Mouse (Mus musculus): ENCODE data around the gene Dqx1.

Gene Dqx1

DNA sequence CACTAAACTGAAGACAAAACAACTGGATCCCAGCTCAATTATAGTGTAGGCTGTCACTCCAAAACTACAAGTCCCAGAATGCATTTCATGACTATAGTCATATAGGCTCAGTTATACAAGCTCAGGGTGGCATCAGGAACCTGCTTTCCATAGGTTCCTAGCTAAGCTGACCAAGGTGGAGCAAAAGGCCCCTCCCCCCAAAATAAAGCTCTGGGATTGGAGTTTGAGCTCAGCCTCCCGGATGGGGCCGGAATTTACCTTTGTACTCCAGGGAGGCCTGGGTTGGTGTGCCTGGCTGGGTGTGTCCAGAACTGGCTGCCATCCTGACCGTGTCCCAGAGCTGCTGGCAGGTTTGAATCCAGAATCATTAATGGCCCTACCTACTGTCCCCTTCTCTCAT, at the start of gene Dqx1:
Gene Dqx1 (plus strand): TSS at position 55 of the 400 bp plus-strand sequence.
- DNase-seq (ENCODE audit: low read depth, low spot score), result peak; percentile 90

DNA sequence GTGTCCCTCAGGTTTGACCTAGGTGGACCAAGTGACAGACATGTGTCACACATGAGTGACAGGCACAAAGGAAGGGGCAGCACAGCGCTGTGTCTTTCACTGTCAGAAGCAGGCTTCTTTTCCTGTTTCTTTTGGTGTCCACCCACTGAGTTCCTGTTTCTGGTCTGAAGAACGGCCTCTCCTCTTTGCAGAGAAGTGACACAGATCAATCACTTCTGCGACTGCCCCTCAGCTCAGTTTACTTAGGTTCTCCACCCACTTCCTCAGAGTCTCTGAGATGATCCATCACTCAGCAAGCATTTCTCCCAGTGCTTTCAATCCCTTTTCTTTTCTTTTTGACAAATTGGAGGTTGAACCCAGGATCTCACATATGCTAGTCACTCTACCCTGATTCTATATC, 49.0 kb upstream of the Dqx1 start:
- no peak for DNase-seq (ENCODE audit: low read depth, low spot score)

DNA sequence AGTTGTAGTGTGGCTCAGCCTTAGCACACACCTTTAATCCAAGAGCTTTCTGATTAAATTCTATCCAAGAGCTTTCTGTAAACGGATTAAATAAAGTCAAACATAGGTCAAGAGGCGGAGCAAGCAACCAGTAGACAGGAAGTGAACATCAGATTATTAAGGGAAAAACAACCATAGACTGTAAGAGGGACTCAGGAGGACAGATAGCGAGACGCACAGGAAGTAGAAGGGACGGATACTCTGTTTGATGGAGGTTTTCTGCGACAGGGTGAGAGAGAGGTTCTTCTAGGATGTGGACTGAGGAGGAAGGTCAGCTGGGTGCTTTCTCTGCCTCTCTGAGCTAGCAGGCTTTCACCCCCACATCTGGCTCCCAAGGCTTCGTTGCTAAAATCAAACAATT, 47.6 kb upstream of the Dqx1 start:
- no peak for DNase-seq (ENCODE audit: low read depth, low spot score)

DNA sequence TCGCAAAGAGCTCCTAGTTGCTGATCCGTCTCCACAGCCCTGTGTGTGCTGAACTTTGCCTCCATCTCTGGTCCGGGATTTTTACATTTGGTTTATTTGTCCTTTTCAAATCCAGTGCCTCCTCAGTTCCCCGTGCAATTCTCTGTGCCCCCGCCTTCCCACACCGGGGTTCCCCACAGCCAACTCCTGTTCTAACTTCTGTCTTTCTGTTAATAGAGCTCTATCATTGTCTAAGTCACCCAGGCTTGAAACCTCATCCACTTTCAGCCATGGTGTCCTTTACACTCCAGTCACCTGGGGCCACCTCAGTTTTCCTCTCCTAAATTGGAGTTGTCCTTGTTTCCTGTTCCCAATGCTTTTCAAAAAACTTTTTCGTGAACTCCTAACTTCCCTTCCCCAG, 46.4 kb upstream of the Dqx1 start:
- DNase-seq (ENCODE audit: low read depth, low spot score), result no peak

DNA sequence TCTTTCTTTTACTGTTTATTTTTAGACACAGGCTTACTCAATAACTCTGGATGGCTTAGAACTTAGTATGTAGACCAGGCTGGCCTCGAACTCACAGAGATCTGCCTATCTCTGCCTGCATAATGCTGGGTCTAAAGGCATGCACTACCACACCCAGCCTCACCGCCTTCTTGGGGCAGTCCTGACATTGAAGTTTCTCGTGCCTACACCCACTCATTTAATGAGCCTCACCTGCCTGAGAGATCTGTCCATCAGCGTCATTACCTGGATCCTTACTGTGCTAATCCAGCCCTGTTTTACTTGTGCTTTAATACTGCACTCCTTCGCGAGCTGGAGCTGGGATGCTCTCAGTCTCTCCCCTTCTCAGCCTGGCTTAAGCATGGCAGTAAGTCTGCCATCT, 45.9 kb upstream of the Dqx1 start:
- no peak for DNase-seq (ENCODE audit: low read depth, low spot score)

DNA sequence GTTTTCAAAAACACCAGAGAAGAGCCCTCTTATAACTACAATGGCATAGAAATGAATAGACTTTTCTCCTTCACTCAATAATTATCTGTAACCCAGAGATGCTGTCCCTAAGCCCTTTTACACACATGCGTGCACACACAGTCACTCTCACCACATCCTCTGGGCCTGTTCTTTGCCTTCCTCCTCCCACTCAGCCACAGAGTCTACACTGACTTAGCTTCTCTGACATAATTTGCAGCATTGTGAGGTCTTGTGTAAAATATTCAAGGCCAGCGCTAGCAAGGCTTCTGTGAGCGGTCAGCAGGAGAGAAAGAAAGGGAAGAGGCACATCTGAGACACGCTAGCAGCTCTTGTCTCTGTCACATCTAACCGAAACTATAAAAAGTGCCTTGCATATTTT, 44.2 kb upstream of the Dqx1 start:
- DNase-seq (ENCODE audit: low read depth, low spot score), result no peak

DNA sequence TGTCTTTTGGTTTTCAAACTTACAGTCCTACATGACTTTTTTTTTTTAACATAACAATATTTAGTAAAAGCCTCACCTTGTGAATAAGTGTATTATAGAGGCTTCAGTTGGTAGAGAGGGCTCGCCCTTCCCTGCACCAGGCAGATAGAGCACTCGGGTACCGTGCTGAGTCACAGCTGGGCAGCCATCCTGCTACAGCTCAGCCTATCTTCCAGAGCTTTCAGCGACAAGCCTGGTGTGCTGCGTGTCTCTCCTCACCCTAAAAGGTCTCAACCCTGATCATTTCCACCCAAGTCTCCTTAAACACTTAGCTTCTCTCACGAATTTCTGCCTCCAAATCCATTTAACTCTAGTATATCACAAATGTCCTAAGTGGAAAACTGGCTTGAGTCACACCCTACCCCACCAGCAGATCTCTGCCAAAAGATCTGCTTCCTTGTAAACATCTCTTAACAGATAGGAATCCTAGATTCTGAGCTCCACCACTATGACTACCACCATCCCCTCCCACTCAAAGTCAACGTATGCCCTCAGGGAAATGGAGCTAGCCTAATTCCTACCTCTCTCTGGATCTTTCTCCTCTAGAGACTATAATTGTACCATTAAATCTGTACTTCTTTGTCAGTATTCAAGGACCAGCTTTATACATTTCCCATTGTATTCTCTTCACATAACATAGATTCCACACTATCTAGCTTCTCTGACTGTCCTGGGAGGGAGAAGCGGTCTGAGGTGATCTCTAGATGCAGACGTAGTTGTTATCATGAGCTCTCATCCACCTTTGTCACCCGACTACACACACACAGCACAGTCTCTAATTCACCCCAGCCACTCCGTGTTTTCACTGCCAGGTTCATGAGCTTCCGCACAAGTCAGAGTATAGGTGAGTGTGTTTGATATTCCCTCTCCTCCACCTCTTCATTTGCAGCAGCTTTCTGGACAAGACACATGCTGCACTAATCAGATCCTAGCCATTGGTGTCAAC, 42.9 kb upstream of the Dqx1 start:
- no peak for DNase-seq (ENCODE audit: low read depth, low spot score)

DNA sequence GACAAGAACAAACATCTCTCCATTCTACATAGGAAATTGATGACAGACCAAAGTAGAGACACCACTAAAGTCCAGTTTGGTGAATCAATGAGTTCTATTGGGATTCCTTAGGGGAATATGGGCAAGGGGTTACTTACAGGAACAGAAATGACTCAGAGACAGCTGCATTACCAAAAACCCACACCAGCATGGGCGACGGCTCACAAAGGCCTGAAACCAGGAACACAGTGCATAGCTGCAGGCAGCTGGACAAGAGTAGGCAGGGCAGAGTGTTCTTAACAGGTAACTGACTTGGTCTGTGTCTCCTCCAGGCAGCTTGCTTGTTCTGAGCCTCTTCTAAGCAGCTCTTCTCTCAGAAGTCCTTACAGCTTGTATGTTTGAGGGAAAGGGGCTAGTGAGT, 41.9 kb upstream of the Dqx1 start:
- DNase-seq (ENCODE audit: low read depth, low spot score), result no peak

DNA sequence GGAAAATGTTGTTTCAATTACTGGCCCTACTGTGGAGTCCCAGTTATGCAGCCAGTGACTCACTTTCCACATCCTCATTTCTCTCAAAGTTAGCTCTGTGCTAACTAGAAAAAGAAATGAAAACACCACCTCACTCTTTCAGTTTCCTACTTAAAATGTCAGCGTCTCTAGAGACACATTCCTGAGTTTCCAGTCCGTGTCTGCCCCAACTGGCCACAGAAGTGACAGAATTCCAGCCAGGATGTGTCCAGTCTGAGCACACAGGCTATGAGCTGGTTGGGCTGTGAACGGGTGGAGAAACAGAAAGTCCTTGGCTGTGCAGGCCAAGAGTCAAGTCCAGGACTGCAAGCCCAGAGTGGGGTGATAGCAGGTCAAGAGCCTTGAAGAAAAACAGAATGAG, 40.5 kb upstream of the Dqx1 start:
- DNase-seq (ENCODE audit: low read depth, low spot score), result no peak

DNA sequence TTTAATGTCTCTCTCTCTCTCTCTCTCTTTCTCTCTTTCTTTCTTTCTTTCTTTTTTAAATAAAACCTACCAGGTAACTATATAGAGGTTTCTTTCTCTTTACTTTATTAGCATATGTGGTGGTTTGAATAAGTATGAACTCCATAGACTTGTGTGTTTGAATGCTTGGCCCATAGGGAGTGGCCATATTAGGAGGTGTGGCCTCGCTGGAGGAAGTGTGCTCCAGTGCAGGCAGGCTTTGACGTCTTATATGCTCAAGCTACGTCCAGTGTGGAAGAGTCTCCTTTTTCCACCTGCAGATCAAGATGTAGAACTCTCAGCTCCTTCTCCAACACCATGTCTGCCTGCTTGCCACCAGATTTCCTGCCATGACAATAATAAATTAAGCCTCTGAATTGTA, 38.6 kb upstream of the Dqx1 start:
- no peak for DNase-seq (ENCODE audit: low read depth, low spot score)

DNA sequence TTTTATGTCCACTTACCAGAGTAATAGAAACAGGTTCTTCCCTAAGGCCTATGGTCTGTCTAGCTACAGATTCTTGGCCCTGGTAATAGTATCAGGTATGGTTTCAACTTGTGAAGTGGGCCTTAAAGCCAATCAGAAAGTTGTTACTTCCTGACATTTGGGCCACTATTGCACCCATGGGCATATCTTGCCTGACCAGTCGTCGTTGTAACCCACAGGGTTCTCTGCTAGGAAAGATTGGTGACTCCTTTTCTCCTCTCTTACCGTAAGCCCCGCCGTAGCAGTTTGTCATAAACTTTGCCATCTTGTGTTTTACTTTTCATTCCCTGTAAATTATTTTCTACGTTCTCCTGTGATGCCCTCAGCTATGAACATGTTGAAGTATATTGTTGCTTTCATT, 37.5 kb upstream of the Dqx1 start:
- no peak for DNase-seq (ENCODE audit: low read depth, low spot score)

DNA sequence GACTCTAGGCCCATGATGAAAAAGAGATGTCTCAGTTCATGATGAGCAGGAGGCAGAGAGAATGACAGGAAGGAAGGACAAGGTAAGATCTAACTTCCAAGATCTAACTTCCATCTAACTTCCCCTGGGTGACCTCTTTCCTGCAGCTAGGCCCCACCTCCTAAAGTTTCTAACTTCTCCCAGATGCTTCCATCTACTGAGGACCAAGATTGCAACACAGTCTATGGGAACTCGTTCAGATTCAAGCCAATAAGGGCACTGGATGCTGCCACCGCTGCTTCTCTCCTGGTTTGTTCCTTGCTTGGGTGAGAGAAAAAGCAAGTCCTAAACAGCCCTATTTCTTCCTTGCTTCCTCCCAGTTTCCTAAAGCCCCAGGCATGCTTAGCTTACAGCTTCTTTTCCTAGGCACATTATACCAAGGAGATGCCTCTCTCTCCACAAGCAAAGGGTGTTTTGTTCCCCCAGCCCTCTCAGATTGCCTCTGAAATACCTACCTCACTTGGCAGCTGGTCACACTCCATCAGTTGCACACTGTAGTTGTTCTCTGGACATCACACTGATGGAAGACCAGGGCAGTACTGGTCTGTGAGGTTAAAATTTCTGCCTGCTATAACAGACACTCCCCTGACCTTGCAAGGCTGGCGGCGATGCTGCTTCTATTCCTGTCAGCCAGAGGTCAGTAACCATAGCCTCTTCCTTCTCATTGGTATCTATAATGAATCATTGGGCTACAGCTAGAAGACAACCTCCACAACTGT, 36.6 kb upstream of the Dqx1 start:
- DNase-seq (ENCODE audit: low read depth, low spot score), result no peak

DNA sequence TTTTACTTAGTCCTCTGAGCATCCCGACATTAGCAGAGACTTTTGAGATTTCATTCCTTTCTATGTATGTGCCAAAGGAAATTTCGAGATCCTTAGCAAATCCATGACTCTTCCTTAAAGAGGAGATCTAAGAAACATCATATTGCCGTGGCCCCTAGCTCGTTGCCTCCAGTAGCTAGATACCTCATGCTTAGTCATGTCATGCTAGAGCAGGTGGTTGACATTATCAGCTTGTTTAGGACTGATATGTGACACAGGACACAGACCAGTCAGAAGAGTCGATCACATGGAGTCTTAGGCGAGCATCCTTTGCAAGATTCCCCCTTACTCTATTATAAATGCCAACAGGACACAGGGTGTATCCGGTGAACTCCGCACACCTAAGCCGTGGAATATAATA, 34.6 kb upstream of the Dqx1 start:
- DNase-seq (ENCODE audit: low read depth, low spot score), result no peak

DNA sequence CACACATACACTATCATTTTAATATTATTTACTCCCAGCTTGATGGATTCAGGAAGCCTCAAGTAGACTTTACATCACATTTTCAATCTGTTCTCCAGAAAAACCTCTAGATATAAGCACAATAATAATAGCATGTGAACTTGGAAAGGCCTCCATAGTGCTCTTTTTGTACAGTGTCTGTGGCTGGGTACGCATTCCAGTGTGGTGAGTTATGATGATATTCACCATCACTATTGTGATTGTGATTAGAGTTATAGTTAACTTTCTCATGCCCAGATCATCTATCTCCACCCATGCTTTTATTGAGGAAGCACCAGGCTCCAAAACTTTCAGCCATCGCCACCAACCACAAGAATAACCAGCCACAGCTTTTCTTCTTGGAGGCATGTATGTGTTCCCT, 33.9 kb upstream of the Dqx1 start:
- no peak for DNase-seq (ENCODE audit: low read depth, low spot score)

DNA sequence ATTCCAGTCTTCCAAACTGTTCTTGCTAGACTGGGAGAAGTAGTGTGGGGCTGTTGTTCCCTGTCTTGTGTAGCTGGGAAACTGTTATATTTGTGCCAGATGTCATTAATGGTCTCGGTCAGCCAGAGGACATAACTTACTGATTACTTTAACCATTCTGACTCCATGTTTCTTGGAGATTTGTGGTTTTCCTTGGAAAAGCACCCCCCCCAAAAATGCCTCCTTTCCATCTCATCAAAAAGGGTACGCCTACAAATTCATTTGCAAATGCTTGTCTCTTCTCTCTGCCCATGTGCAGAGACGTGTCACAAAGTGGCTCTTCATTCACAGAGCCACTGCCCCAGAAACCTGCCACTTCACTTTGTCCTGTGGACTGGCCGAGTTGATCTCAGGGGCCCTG, 33.2 kb upstream of the Dqx1 start:
- no peak for DNase-seq (ENCODE audit: low read depth, low spot score)

DNA sequence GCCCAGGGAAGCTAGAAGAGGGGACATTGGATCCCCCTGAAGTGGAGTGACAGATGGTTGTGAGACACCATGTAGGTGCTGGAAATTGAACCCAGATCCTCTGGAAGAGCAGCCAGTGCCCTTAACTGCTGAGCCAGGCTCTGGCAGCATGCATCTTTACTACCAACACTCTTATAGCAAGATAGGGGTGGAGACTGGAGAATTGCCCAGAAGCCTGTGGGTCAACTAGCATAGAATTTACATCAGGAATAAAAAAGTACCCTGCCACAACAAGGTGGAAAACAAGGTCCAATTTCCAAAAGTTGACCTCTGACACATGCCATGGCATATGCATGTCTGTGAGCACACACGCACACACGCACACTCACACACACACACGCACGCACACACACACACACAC, 32.4 kb upstream of the Dqx1 start:
- DNase-seq (ENCODE audit: low read depth, low spot score), result no peak

DNA sequence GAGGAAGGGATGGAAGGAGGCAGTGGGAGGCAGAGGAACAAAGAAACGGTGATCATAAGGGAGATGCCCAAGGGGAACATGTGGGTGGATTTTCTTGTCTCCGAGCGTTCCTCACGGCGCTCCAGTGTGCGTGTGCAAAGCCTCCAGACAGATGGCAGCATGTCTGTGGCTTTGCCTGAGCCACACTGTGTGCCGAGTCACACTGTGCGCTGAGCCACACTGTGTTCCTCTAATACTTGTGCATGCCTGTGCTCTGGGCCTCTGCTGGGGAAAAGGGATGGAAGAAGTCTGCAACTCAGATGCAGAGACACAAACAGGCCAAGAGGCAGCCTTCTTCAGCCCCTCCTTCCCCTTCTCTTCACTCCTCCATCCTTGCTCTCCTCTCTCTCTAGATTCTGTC, 30.4 kb upstream of the Dqx1 start:
- DNase-seq (ENCODE audit: low read depth, low spot score), result no peak

DNA sequence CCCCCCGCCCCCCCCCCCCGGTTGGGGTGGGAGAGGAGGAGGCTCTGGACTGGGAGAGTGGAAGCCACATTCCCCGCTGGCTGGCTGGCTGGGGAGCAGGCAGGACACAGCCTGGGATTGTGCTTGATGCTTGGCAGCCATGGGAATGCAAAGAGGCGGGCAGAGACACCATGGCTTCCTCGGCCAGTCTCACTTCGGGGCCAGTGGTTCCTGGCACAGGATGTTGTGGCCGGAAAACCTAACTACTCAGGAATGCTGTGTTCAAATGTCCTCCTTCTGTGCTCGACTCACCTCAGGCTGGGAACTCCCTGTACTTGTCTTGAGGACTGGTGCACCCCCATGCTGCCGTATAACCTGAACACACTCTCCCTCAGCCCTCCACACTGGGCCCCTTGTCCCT, 29.9 kb upstream of the Dqx1 start:
- no peak for DNase-seq (ENCODE audit: low read depth, low spot score)

DNA sequence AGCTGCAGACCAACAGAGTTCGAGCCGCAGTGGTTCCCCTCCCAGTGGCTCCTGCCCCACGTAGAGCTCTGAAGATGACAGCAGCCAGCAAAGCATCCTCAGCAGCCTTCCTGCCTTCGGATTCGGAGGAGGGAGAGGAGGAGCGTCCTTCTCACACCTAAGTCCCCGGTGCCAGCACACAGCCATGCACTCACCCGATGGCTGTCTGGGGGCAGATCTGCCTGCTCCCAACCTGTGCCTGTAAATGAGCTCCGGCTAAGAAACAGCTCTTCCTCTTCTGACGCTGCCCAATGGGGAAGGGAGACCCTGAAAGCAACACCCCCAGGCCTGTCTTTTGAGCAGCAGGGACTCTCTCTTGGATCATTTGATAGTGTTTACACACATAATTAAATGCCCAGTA, 27.9 kb upstream of the Dqx1 start:
- no peak for DNase-seq (ENCODE audit: low read depth, low spot score)

DNA sequence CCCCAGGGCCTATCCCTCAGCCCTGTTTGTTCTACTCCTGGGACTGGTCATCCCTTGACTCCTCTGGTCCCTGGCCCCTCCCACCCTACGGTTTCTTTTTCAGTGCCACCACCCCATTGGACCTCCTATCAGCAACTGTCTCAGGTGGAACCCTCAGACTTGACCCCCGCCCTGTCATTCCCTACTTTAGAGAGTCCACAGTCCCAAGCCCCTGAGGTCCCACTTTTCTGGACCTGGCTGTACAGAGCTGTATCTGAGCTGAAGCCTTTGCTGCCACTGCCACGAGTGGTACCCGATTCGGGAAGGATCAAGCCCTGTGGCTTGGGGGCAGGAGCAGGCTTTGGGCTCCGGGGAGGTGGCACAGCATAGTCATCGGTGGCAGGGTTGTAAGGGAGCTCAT, 26.5 kb upstream of the Dqx1 start:
- DNase-seq (ENCODE audit: low read depth, low spot score), result no peak

DNA sequence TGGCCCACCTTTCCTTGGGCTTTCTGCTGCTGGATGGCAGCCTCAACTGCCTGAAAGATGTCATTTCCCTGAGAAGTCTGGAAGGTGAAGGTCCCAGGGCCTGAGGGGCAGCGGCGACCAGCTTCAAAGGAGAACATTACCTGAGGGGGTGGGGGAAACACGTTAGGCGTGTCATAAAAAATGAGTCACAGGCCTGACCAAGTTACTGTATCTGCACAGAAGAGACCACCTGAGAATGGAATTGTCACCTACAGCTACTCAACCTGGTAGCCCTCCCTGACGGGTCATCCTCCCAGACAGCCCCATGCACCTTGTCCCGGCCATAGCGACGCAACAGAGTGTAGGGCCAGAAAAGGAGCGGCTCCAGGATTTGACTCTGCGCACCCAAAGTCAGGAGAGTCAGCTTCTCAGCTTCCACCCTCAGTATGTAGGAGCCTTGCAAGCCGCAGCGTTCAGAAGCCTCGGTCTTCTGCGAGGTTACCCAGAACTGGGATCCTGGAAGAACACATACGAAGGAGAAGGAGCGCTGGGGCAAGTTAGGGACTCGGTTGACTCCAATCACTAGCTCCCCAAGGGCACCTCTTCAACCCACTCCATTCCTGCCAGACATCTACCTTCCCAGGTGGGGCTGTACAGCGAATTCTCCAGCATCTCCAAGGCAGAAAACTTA, 25.6 kb upstream of the Dqx1 start:
- peak; percentile 19 for DNase-seq (ENCODE audit: low read depth, low spot score)

DNA sequence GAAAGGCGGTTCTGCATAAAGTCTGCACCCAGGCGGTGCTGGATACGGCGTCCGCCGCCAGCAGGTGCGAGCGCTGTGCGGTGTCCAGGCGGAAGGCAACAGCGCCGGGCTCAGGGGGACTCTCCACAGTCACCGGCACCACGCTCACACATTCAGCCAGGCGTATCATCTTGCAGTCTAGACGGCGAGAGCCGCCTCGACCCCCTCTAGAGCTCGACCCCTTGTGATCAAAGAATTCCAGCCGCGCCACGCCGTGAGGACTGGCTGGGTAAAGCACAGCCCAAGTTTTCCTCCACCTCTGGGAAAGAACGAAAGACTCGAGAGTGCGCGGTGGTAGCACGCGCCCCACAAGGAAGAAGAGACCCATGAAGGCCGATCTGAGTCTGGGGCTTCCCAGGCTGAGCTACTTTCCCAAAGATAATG, 24.9 kb upstream of the Dqx1 start:
- peak; percentile 81 for DNase-seq (ENCODE audit: low read depth, low spot score)
